Mouse (Mus musculus): ENCODE data around the gene Ctsz. TPM values are rescaled to one million over a fixed set of nuclear protein-coding genes. Genes with fewer than 3 reads are reported as not detected.

Ctsz gene
- total and polyA plus RNA-seq, 2 experiments from 2014 or later = 61.7 to 72.8 TPM

- TF ChIP-seq EP300 (IDR thresholded peaks at IDR 0.05; ENCODE audit: low read depth) (no peak), CTCF (IDR thresholded peaks at IDR 0.05; ENCODE audit: low read depth) (no peak)
- H3K9ac ChIP-seq (replicated peaks; ENCODE audit: low read depth, low read length) = no peak overlapping the region
- no peak overlapping the region for H3K4me3 ChIP-seq (ENCODE audit: low read depth, low read length)
- no peak for ATAC-seq (ENCODE audit: insufficient read depth, low read depth)
- no peaks in the 10 kb centered on the region for H3K27me3 ChIP-seq (ENCODE audit: control insufficient read depth, insufficient read depth, low read length)
- DNase-seq (ENCODE audit: low spot score) = no peak
- 86% methylated on average over 11 of the region's 11 CpGs for WGBS
- no peak overlapping the region for H3K27ac ChIP-seq (ENCODE audit: low read depth)
- H3K9me3 ChIP-seq (replicated peaks; ENCODE audit: control insufficient read depth, low read length) = no peaks in the 10 kb centered on the region
- peaks cover 80% of the 10 kb centered on the region for H3K36me3 ChIP-seq (replicated peaks; ENCODE audit: control insufficient read depth, insufficient read depth, low read length)
- no peak overlapping the region for H3K4me2 ChIP-seq (ENCODE audit: low read depth, low read length)
- no peaks in the 10 kb centered on the region for H3K4me1 ChIP-seq (ENCODE audit: control insufficient read depth, insufficient read depth)
Measured at GRCm38 (mm10) chr2:174424301-174425085, 14.3 kb downstream of the Ctsz start.

- WGBS = 84% methylated on average over 6 of the region's 6 CpGs
- no peaks in the 10 kb centered on the region for H3K27me3 ChIP-seq (ENCODE audit: control insufficient read depth, insufficient read depth, low read length)
- H3K27ac ChIP-seq (ENCODE audit: low read depth) = no peak overlapping the region
- no peak for DNase-seq (ENCODE audit: low spot score)
- ATAC-seq (ENCODE audit: insufficient read depth, low read depth) = no peak
- H3K36me3 ChIP-seq (replicated peaks; ENCODE audit: control insufficient read depth, insufficient read depth, low read length) = peaks cover 50% of the 10 kb centered on the region
- H3K9ac ChIP-seq (replicated peaks; ENCODE audit: low read depth, low read length) = no peak overlapping the region
- TF ChIP-seq CTCF (IDR thresholded peaks at IDR 0.05; ENCODE audit: low read depth) (no peak), EP300 (IDR thresholded peaks at IDR 0.05; ENCODE audit: low read depth) (no peak)
- H3K4me2 ChIP-seq (ENCODE audit: low read depth, low read length) = no peak overlapping the region
- H3K4me1 ChIP-seq (ENCODE audit: control insufficient read depth, insufficient read depth) = peaks cover 7% of the 10 kb centered on the region
- no peaks in the 10 kb centered on the region for H3K9me3 ChIP-seq (replicated peaks; ENCODE audit: control insufficient read depth, low read length)
- no peak overlapping the region for H3K4me3 ChIP-seq (ENCODE audit: low read depth, low read length)
Measured at GRCm38 (mm10) chr2:174421107-174421506, 17.7 kb downstream of the Ctsz start.

GRCm38 (mm10) chr2:174415731-174416310 lies 23.0 kb downstream of the Ctsz start, which contains the start of gene Nelfcd:
Gene Nelfcd (plus strand): TSS chr2:174415804.
- under 1% methylated on average over 40 of the region's 40 CpGs for WGBS
- Histone ChIP-seq H3K4me2 (ENCODE audit: low read depth, low read length) (peak within 1 kb of the TSS; percentile 96), H3K9me3 (replicated peaks; ENCODE audit: control insufficient read depth, low read length) (no peaks in the 10 kb centered on the region), H3K4me1 (ENCODE audit: control insufficient read depth, insufficient read depth) (peaks cover 10% of the 10 kb centered on the region), H3K9ac (replicated peaks; ENCODE audit: low read depth, low read length) (peak within 1 kb of the TSS; percentile 90), H3K27me3 (ENCODE audit: control insufficient read depth, insufficient read depth, low read length) (no peaks in the 10 kb centered on the region), H3K27ac (ENCODE audit: low read depth) (peak within 1 kb of the TSS; percentile 72), H3K4me3 (ENCODE audit: low read depth, low read length) (peak within 1 kb of the TSS; percentile 98), H3K36me3 (replicated peaks; ENCODE audit: control insufficient read depth, insufficient read depth, low read length) (no peaks in the 10 kb centered on the region)
- peak; percentile 99 for ATAC-seq (ENCODE audit: insufficient read depth, low read depth)
- no peak for TF ChIP-seq CTCF (IDR thresholded peaks at IDR 0.05; ENCODE audit: low read depth)
- no peak for TF ChIP-seq EP300 (IDR thresholded peaks at IDR 0.05; ENCODE audit: low read depth)
- peak; percentile 98 for DNase-seq (ENCODE audit: low spot score)

GRCm38 (mm10) chr2:174415001-174415730 lies 23.7 kb downstream of the Ctsz start:
- ATAC-seq (ENCODE audit: insufficient read depth, low read depth) (no peak), DNase-seq (ENCODE audit: low spot score) (no peak)
- Histone ChIP-seq H3K9ac (replicated peaks; ENCODE audit: low read depth, low read length) (no peak overlapping the region), H3K4me3 (ENCODE audit: low read depth, low read length) (peak overlapping the region; percentile 98), H3K36me3 (replicated peaks; ENCODE audit: control insufficient read depth, insufficient read depth, low read length) (no peaks in the 10 kb centered on the region), H3K4me2 (ENCODE audit: low read depth, low read length) (no peak overlapping the region), H3K27ac (ENCODE audit: low read depth) (no peak overlapping the region), H3K9me3 (replicated peaks; ENCODE audit: control insufficient read depth, low read length) (no peaks in the 10 kb centered on the region), H3K4me1 (ENCODE audit: control insufficient read depth, insufficient read depth) (peaks cover 10% of the 10 kb centered on the region), H3K27me3 (ENCODE audit: control insufficient read depth, insufficient read depth, low read length) (no peaks in the 10 kb centered on the region)
- 46% methylated on average over 17 of the region's 18 CpGs for WGBS
- TF ChIP-seq CTCF (IDR thresholded peaks at IDR 0.05; ENCODE audit: low read depth) (no peak), EP300 (IDR thresholded peaks at IDR 0.05; ENCODE audit: low read depth) (no peak)

- DNase-seq (ENCODE audit: low spot score) = no peak
- H3K27me3 ChIP-seq (ENCODE audit: control insufficient read depth, insufficient read depth, low read length) = no peaks in the 10 kb centered on the region
- 57% methylated on average over 7 of the region's 7 CpGs for WGBS
- H3K4me2 ChIP-seq (ENCODE audit: low read depth, low read length) = no peak overlapping the region
- H3K4me3 ChIP-seq (ENCODE audit: low read depth, low read length) = no peak overlapping the region
- TF ChIP-seq CTCF (IDR thresholded peaks at IDR 0.05; ENCODE audit: low read depth) (no peak), EP300 (IDR thresholded peaks at IDR 0.05; ENCODE audit: low read depth) (no peak)
- H3K9ac ChIP-seq (replicated peaks; ENCODE audit: low read depth, low read length) = no peak overlapping the region
- H3K4me1 ChIP-seq (ENCODE audit: control insufficient read depth, insufficient read depth) = peaks cover 10% of the 10 kb centered on the region
- H3K9me3 ChIP-seq (replicated peaks; ENCODE audit: control insufficient read depth, low read length) = no peaks in the 10 kb centered on the region
- H3K27ac ChIP-seq (ENCODE audit: low read depth) = no peak overlapping the region
- no peak for ATAC-seq (ENCODE audit: insufficient read depth, low read depth)
- H3K36me3 ChIP-seq (replicated peaks; ENCODE audit: control insufficient read depth, insufficient read depth, low read length) = no peaks in the 10 kb centered on the region
Measured at GRCm38 (mm10) chr2:174413127-174413526, 25.7 kb downstream of the Ctsz start.

All from heart, postnatal 0 days (tissue).